Mouse (Mus musculus) liver, adult 2 months (tissue): Measurements from ENCODE around the gene Ppm1h. TPM values are rescaled to one million over a fixed set of nuclear protein-coding genes. Genes with fewer than 3 reads are reported as not detected.

Experiments
- DNase-seq: peaks from one replicate; pipeline ENCODE4 v3.0.0-alpha.2; 2011; ENCODE audit warnings: low read depth, low spot score; ENCODE audit errors: extremely low read depth
- H3K27ac ChIP-seq: fragments of 200-500 bp; replicated peaks from 2 replicates; pipeline ENCODE4 v1.5.1; 2012; ENCODE audit warnings: low read depth, mild to moderate bottlenecking, control low read depth, inconsistent platforms, low read length; ENCODE audit not compliant: insufficient read depth
- H3K27me3 ChIP-seq: fragments of 200-500 bp; 2 replicates; pipeline ENCODE4 v1.6.1; 2012; ENCODE audit warnings: mild to moderate bottlenecking, moderate library complexity, low read length, inconsistent platforms; ENCODE audit not compliant: control insufficient read depth, insufficient read depth
- H3K36me3 ChIP-seq: fragments of 200-500 bp; 2 replicates; pipeline ENCODE4 v1.6.1; 2012; ENCODE audit warnings: low read length, inconsistent platforms; ENCODE audit not compliant: control insufficient read depth, insufficient read depth
- H3K4me1 ChIP-seq: fragments of 200-500 bp; 2 replicates; pipeline ENCODE4 v1.6.1; 2011; ENCODE audit warnings: low read length; ENCODE audit not compliant: control insufficient read depth, insufficient read depth
- H3K4me3 ChIP-seq: fragments of 200-500 bp; 2 replicates; pipeline ENCODE4 v1.5.1; 2011; ENCODE audit warnings: low read depth, mild to moderate bottlenecking, control low read depth, low read length, moderate library complexity; ENCODE audit not compliant: insufficient read depth
- H3K79me2 ChIP-seq: fragments of 200-500 bp; 2 replicates; pipeline ENCODE4 v1.6.1; 2012; ENCODE audit warnings: inconsistent platforms, mild to moderate bottlenecking, low read length, moderate library complexity; ENCODE audit not compliant: control insufficient read depth, insufficient read depth
- H3K9ac ChIP-seq: fragments of 200-500 bp; 2 replicates; pipeline ENCODE4 v1.6.1; 2012; ENCODE audit warnings: low read depth, mild to moderate bottlenecking, control low read depth, inconsistent platforms, low read length
- CTCF ChIP-seq: fragments of 200-500 bp; IDR thresholded peaks from 2 replicates; pipeline ENCODE4 v1.5.1; 2011; ENCODE audit warnings: low read depth, low read length, control low read depth
- POLR2A ChIP-seq: fragments of 200-500 bp; IDR thresholded peaks from 2 replicates; pipeline ENCODE4 v1.6.1; 2011; ENCODE audit warnings: low read length, control low read depth; ENCODE audit not compliant: insufficient read depth; ENCODE audit errors: extremely low read depth
- WGBS: fragments of 180-500 bp; shearing (Covaris S2); methylation state at CpG from one replicate; pipeline ENCODE4 v1.1.7; 2018; 5-methylcytosine and 5-hydroxymethylcytosine counted together
- polyA plus RNA-seq: library from polyadenylated mRNA; depleted of rRNA; stranded (reverse); fragments of >200 nt; gene quantifications from 2 replicates; pipeline ENCODE4 v1.2.3, GENCODE M21; 2012
- total RNA-seq: library from RNA; depleted of rRNA; stranded (reverse); fragments of >200 nt; gene quantifications from 2 replicates; pipeline ENCODE4 v1.2.3, GENCODE M21; 2014

Ppm1h gene
- total and polyA plus RNA-seq, 2 experiments = 1.5 to 3.7 TPM

DNA sequence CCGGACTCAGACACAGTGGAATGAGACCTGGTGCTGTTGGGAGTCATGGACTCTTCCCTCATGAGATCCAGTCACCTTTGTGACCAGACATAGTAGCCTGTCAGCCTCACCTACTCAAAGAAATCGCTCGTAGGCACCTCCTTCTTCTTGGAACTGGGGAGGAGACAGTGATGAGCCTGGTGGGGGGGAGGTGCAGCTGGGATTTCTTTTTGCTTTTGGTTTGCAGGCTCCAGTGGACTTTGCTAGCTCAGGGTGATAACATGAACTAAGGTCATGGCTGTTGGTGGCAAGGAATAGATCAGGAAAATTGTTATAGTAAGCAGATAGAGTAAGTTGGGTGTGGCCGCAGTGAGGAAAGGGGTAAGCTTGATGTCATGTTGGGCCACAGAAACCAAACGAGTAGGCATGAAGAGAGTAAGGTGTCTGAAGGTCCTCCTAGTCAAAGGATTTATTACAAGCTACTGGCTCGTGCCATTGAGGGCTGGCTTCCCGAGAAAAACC is 56.8 kb downstream of the Ppm1h start:
- Histone ChIP-seq H3K79me2 (no peaks in the 10 kb centered on the region), H3K4me3 (no peak overlapping the region), H3K4me1 (no peaks in the 10 kb centered on the region), H3K27ac (no peak overlapping the region), H3K36me3 (no peaks in the 10 kb centered on the region), H3K9ac (no peak overlapping the region), H3K27me3 (no peaks in the 10 kb centered on the region)
- no peak for DNase-seq
- TF ChIP-seq CTCF (no peak), POLR2A (no peak)
- whole genome bisulfite sequencing = 87% methylated on average over 7 of the region's 7 CpGs

DNA sequence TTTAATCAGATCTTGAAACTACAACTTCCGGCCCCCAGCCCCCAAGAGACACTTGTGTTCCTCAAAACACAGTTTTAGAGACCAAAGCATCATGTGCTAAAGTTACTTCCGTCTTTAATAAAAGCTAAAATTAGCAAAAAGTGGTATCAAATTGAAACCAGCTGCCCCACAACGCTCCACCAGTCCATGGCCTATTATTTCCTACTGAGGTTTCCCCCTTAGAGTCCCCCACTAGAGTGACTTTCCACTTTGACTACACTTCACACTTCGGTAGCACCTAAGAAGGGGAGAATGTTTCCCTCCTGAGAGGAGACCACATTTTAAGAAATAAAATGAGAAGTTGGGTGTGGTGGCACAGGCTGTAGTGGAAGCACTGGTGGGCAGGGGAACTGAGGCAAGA is 58.3 kb downstream of the Ppm1h start:
- no peak overlapping the region; the same call in 1 of the 2 replicates for H3K27ac ChIP-seq
- WGBS = 88% methylated on average over 4 of the region's 4 CpGs

DNA sequence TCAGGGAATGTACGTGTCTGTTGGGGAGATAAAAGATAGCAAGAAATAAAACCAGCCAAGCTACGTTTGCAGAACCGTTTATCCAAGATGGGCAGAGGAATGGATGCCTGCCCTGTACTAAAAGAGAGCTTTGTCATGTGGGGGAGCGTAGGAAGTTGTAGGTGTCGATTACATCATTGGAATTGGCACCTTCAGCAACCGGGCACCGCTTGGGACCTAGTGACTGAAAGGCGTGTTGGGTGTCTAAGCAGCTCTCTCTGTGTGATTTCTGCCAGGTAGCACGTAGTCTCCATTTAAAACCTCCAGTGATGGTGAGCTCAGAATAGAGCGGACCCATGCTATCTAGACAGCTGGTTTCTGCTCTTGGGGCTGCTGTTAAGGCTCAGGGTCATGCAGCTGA is 60.0 kb downstream of the Ppm1h start:
- WGBS = 86% methylated on average over 10 of the region's 10 CpGs
- Histone ChIP-seq H3K4me1 (no peaks in the 10 kb centered on the region), H3K4me3 (no peak overlapping the region), H3K27me3 (no peaks in the 10 kb centered on the region), H3K36me3 (no peaks in the 10 kb centered on the region), H3K79me2 (no peaks in the 10 kb centered on the region), H3K27ac (no peak overlapping the region), H3K9ac (no peak overlapping the region)
- DNase-seq = no peak
- TF ChIP-seq POLR2A (no peak), CTCF (no peak)

More for the DNA sequence above, 58.3 kb downstream of the Ppm1h start:
- Histone ChIP-seq H3K36me3 (no peaks in the 10 kb centered on the region), H3K79me2 (no peaks in the 10 kb centered on the region), H3K4me3 (no peak overlapping the region), H3K27me3 (no peaks in the 10 kb centered on the region), H3K9ac (no peak overlapping the region), H3K4me1 (no peaks in the 10 kb centered on the region)
- DNase-seq = peak; percentile 28
- TF ChIP-seq CTCF = no peak
- no peak for TF ChIP-seq POLR2A

DNA sequence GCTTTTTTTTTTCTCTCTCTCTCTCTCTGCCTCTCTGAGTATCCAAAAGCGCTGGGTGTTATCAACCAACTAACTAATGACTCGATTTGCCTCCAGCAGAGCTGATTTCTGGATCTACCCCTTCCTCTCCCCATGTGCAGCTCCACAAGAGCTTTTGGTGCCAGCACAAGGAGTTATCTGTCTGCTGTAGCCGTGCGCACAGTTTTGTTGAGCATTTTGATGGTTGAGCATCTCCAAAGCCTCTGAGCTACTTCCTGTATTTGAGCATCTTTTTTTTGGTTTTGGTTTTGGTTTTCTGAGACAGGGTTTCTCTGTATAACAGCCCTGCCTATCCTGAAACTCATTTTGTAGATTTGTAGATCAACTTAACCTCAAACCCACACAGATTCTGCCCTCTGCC is 60.5 kb downstream of the Ppm1h start:
- Histone ChIP-seq H3K9ac (no peak overlapping the region), H3K27me3 (no peaks in the 10 kb centered on the region), H3K79me2 (no peaks in the 10 kb centered on the region), H3K4me1 (no peaks in the 10 kb centered on the region), H3K36me3 (no peaks in the 10 kb centered on the region), H3K4me3 (no peak overlapping the region), H3K27ac (no peak overlapping the region)
- WGBS = 79% methylated on average over 4 of the region's 4 CpGs
- TF ChIP-seq POLR2A (no peak), CTCF (no peak)
- no peak for DNase-seq

DNA sequence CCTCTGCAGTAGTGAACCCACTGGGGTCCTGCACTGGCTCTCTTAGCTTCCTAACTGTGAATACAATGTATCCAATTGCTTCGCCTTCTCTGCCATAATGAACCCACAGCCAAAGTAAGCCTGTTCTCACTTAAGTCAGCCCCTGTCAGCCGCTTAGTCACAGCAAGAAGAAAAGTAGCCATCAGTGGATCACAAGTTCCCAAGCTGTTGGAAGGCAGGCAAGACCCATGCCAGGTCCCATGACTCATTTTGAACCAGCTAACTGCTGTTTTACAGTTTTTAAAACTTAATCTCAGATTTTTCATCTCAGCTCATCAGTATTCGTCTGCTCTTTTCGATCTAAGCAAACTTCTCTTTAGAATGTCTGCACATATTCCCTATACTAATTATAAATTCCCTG is 61.6 kb downstream of the Ppm1h start:
- Histone ChIP-seq H3K9ac (no peak overlapping the region), H3K27ac (no peak overlapping the region), H3K4me3 (no peak overlapping the region), H3K4me1 (no peaks in the 10 kb centered on the region), H3K36me3 (no peaks in the 10 kb centered on the region), H3K79me2 (no peaks in the 10 kb centered on the region), H3K27me3 (no peaks in the 10 kb centered on the region)
- TF ChIP-seq CTCF (no peak), POLR2A (no peak)
- DNase-seq = no peak
- 94% methylated on average over 4 of the region's 4 CpGs for WGBS

DNA sequence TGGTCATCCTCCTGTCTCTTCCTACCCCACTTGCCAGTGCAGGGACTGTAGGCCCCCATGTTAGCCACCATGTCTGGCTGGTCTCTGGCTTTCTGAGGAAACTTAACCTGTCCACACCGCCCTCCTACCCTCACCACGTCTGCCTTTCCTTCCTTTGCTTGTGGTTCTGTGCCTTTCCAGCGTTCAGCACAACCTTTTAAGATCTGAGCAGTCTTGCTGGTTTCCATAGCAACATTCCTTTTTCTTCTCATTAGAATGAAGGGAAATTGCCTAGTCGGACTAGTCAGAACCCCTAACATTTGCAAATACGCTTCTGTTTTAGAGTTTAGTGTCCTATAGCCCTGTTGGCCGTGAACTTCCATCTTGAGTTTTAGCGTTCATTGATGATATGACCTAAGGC is 62.6 kb downstream of the Ppm1h start:
- Histone ChIP-seq H3K4me3 (no peak overlapping the region), H3K36me3 (no peaks in the 10 kb centered on the region), H3K27me3 (no peaks in the 10 kb centered on the region), H3K9ac (no peak overlapping the region), H3K27ac (no peak overlapping the region), H3K79me2 (no peaks in the 10 kb centered on the region), H3K4me1 (no peaks in the 10 kb centered on the region)
- 93% methylated on average over 7 of the region's 7 CpGs for WGBS
- no peak for DNase-seq
- TF ChIP-seq POLR2A (no peak), CTCF (no peak)
